Mouse (Mus musculus): ENCODE measurements around the gene Idua. TPM values are rescaled to one million over a fixed set of nuclear protein-coding genes. Genes with fewer than 3 reads are reported as not detected.

Idua gene
- polyA plus RNA-seq, 1 experiment from 2014 or later = 14.3 TPM

DNA sequence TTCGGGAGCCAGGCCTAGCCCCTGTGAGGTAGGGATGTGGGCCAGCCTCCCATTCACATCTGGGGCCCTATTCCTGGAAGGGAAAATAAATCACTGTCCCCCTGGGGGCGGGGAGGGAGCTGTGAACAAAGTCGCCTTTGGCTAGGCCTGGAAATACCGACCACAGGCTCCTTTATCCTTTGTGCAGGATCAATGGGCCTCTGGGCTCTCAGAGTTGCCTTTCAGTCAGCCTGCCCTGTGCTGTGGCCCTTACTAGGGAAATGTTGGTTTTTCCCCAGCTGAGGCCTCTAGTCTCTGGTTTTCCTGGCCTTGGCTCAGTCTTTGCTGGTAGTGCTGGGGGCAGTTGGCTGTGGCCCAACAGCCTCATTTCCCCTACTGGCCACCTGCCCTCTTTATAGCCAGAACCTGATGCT lies 37.2 kb downstream of the Idua start:
- peak overlapping the region; percentile 15 for H3K4me2 ChIP-seq (ENCODE audit: low read depth, severe bottlenecking)
- no peak overlapping the region for H3K4me3 ChIP-seq (ENCODE audit: low read depth, low read length)
- H3K9ac ChIP-seq (ENCODE audit: low read length) = no peak overlapping the region; the same call in 1 of the 2 replicates
- ATAC-seq (ENCODE audit: insufficient number of reproducible peaks, low FRiP score, low TSS enrichment, low read depth) = no peak
- H3K36me3 ChIP-seq (ENCODE audit: control insufficient read depth, insufficient read depth, low read length) = no peaks in the 10 kb centered on the region
- no peaks in the 10 kb centered on the region for H3K9me3 ChIP-seq (ENCODE audit: control insufficient read depth, low read length)
- WGBS = 18% methylated on average over 4 of the region's 4 CpGs
- DNase-seq (ENCODE audit: low spot score) = peak; percentile 57
- peaks cover 55% of the 10 kb centered on the region for H3K4me1 ChIP-seq (ENCODE audit: control insufficient read depth, insufficient read depth, low read length)
- peak overlapping the region; percentile 77 for H3K27ac ChIP-seq (replicated peaks; ENCODE audit: low read depth, low read length)
- no peaks in the 10 kb centered on the region for H3K27me3 ChIP-seq (ENCODE audit: control insufficient read depth, insufficient read depth, low read length)

DNA sequence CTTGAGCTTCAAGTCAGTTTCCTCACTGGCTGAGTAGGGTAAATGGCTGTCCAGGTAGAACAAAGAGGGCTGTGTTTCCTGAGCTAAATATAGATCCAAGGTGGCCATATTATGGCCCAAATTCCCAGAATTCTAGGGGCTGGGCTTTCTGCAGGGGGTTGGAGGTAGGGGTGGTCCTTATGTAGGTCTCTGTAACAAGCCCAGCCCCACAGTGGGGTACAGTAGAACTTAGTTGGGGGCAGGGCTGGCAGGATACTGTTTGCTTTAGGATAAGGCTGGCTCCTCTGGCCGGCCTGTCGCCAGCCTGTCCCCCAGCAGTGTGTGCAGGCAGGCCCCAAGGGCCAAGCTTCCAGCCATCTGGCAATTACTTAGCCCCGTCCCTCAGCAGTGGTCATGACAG lies 40.2 kb downstream of the Idua start:
- Histone ChIP-seq H3K27me3 (ENCODE audit: control insufficient read depth, insufficient read depth, low read length) (no peaks in the 10 kb centered on the region), H3K9ac (ENCODE audit: low read length) (no peak overlapping the region), H3K36me3 (ENCODE audit: control insufficient read depth, insufficient read depth, low read length) (peaks cover 10% of the 10 kb centered on the region), H3K4me3 (ENCODE audit: low read depth, low read length) (no peak overlapping the region), H3K4me1 (ENCODE audit: control insufficient read depth, insufficient read depth, low read length) (peaks cover 46% of the 10 kb centered on the region), H3K4me2 (ENCODE audit: low read depth, severe bottlenecking) (no peak overlapping the region), H3K27ac (replicated peaks; ENCODE audit: low read depth, low read length) (peak overlapping the region; percentile 72; the same call in 1 of the 2 replicates), H3K9me3 (ENCODE audit: control insufficient read depth, low read length) (no peaks in the 10 kb centered on the region)
- DNase-seq (ENCODE audit: low spot score) (peak; percentile 34), ATAC-seq (ENCODE audit: insufficient number of reproducible peaks, low FRiP score, low TSS enrichment, low read depth) (peak; percentile 63)
- 59% methylated on average over 3 of the region's 3 CpGs for WGBS

DNA sequence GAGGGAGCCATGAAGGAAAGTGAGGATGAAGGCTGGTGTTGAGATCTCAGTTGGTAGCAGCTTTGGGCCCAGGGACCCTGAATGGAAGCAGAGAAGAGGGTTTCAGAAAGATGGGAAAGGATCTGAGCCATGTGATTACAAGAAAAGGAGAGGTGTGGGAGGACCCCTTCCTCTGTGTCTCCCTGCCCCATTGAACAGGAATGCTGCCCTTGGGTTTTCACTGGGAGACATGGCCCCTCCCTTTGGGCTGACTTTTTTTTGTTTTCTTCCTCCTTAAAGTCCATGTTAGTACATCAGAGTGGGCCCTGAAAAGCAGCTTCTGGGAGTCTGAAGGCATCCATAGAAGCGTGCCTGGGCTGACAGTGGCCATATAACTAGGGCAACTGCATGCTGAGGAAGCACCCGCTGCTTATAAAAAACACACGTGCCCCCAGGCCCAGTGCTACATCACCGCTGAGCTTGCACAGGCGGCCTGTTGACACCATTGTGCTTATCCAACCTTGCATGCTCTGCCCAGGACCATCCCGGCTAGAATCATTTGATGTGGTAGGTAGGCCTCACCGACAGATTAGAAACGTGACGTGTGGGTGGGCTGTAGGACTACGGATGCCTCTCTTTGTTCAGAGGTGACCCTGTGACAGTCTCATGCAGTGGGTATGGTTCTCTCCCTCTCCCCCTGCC lies 41.4 kb downstream of the Idua start:
- Histone ChIP-seq H3K9me3 (ENCODE audit: control insufficient read depth, low read length) (no peaks in the 10 kb centered on the region), H3K27me3 (ENCODE audit: control insufficient read depth, insufficient read depth, low read length) (no peaks in the 10 kb centered on the region), H3K4me2 (ENCODE audit: low read depth, severe bottlenecking) (no peak overlapping the region), H3K36me3 (ENCODE audit: control insufficient read depth, insufficient read depth, low read length) (peaks cover 13% of the 10 kb centered on the region), H3K4me3 (ENCODE audit: low read depth, low read length) (no peak overlapping the region), H3K4me1 (ENCODE audit: control insufficient read depth, insufficient read depth, low read length) (peaks cover 34% of the 10 kb centered on the region), H3K27ac (replicated peaks; ENCODE audit: low read depth, low read length) (peak overlapping the region; percentile 25; the same call in 1 of the 2 replicates), H3K9ac (ENCODE audit: low read length) (no peak overlapping the region)
- WGBS = 79% methylated on average over 10 of the region's 10 CpGs
- no peak for DNase-seq (ENCODE audit: low spot score)
- ATAC-seq (ENCODE audit: insufficient number of reproducible peaks, low FRiP score, low TSS enrichment, low read depth) = no peak

DNA sequence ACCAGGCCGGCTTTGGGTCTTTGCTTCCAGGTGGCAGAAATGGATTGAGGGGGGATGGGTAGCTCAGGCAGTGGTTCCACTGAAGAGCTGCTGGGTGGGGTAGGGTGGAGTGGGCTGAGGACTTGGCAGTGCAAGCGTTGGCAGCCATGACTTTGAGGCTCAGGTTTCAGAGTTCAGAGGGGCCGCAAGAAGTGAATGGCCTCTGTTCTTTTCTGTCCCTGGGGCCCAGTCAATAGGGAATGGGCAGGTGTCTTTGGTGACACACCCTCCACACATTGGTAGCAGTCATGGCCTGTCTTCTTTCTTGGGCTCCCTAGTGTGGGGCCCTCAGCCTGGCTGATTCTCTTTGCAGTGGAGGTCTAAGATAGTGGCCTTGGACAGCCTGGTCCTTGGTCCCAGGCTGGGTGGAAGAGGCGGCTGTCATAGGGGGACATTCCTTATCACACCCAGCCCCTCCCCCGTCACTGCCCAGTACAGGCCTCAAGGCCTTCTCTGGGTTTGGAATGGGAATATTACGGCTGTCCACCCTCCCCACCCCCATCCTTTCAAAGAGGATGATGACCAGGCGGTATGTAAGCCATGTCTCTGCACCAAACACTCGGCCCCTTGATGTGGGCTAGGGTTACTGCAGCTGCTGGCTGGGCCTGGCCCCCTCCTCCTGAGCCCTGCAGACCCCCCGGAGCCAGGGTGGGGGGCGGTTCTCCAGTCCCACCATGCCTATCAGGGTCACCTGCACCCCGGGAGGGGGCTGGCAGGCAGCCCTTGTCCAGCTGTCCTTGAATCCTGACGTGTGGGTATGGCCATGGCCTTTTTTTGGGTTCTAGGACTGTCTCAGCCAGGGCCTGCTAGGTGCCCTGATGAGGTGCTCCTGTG lies 43.9 kb downstream of the Idua start:
- ATAC-seq (ENCODE audit: insufficient number of reproducible peaks, low FRiP score, low TSS enrichment, low read depth) (no peak), DNase-seq (ENCODE audit: low spot score) (no peak)
- no peaks in the 10 kb centered on the region for H3K9me3 ChIP-seq (ENCODE audit: control insufficient read depth, low read length)
- H3K4me2 ChIP-seq (ENCODE audit: low read depth, severe bottlenecking) = no peak overlapping the region
- no peak overlapping the region for H3K4me3 ChIP-seq (ENCODE audit: low read depth, low read length)
- H3K9ac ChIP-seq (ENCODE audit: low read length) = no peak overlapping the region
- WGBS = 75% methylated on average over 12 of the region's 12 CpGs
- H3K27me3 ChIP-seq (ENCODE audit: control insufficient read depth, insufficient read depth, low read length) = no peaks in the 10 kb centered on the region
- H3K36me3 ChIP-seq (ENCODE audit: control insufficient read depth, insufficient read depth, low read length) = peaks cover 16% of the 10 kb centered on the region
- no peak overlapping the region for H3K27ac ChIP-seq (replicated peaks; ENCODE audit: low read depth, low read length)
- peaks cover 14% of the 10 kb centered on the region for H3K4me1 ChIP-seq (ENCODE audit: control insufficient read depth, insufficient read depth, low read length)

DNA sequence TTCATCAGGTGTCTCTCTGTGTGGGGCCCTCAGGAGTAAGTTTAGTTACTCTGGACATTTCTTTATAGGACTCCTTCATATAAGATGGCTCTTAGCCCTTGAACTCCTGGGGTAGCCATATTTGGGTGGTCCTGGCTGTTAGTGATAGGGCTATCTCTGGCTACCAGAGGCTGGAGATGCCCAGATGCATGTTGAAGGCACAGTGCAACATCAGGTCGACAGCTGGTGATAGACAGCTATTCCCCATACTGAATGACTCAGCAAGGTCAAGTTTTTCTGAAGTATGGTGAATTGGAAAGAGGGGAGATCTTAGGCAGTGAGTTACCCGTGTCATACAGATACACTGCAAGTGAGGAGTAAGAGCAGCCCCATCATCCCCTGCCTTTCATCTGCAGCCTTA lies 47.6 kb downstream of the Idua start:
- Histone ChIP-seq H3K36me3 (ENCODE audit: control insufficient read depth, insufficient read depth, low read length) (peaks cover 16% of the 10 kb centered on the region), H3K9ac (ENCODE audit: low read length) (no peak overlapping the region), H3K4me1 (ENCODE audit: control insufficient read depth, insufficient read depth, low read length) (no peaks in the 10 kb centered on the region), H3K4me3 (ENCODE audit: low read depth, low read length) (no peak overlapping the region), H3K27me3 (ENCODE audit: control insufficient read depth, insufficient read depth, low read length) (no peaks in the 10 kb centered on the region), H3K4me2 (ENCODE audit: low read depth, severe bottlenecking) (no peak overlapping the region), H3K9me3 (ENCODE audit: control insufficient read depth, low read length) (no peaks in the 10 kb centered on the region), H3K27ac (replicated peaks; ENCODE audit: low read depth, low read length) (no peak overlapping the region)
- DNase-seq (ENCODE audit: low spot score) = no peak
- no peak for ATAC-seq (ENCODE audit: insufficient number of reproducible peaks, low FRiP score, low TSS enrichment, low read depth)
- 86% methylated on average over 2 of the region's 2 CpGs for WGBS

DNA sequence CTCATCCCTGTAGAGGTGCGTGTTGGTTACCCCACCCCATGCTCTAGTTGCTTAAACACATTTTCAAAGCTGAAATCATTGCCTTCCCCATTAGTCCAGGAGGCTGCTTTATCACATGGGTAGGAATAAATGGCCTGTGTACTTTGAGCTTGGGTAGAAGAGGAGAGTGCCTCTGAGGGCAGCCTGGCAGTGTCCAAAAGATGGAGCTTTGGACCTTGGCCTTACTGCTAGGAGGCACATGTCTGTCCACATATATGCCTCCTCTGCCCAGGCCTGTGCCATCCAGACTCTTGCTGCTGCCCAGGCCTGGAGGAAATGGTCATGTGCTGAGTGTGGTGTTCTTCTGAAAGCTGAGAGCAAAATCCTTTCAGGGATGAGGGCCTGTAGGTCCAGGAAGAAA lies 48.3 kb downstream of the Idua start:
- no peak for ATAC-seq (ENCODE audit: insufficient number of reproducible peaks, low FRiP score, low TSS enrichment, low read depth)
- no peak overlapping the region for H3K9ac ChIP-seq (ENCODE audit: low read length)
- H3K27ac ChIP-seq (replicated peaks; ENCODE audit: low read depth, low read length) = no peak overlapping the region
- H3K36me3 ChIP-seq (ENCODE audit: control insufficient read depth, insufficient read depth, low read length) = peaks cover 14% of the 10 kb centered on the region
- no peaks in the 10 kb centered on the region for H3K9me3 ChIP-seq (ENCODE audit: control insufficient read depth, low read length)
- no peaks in the 10 kb centered on the region for H3K4me1 ChIP-seq (ENCODE audit: control insufficient read depth, insufficient read depth, low read length)
- no peak for DNase-seq (ENCODE audit: low spot score)
- H3K4me3 ChIP-seq (ENCODE audit: low read depth, low read length) = no peak overlapping the region
- no peak overlapping the region for H3K4me2 ChIP-seq (ENCODE audit: low read depth, severe bottlenecking)
- WGBS = 100% methylated on average over 1 of the region's 1 CpGs
- no peaks in the 10 kb centered on the region for H3K27me3 ChIP-seq (ENCODE audit: control insufficient read depth, insufficient read depth, low read length)

DNA sequence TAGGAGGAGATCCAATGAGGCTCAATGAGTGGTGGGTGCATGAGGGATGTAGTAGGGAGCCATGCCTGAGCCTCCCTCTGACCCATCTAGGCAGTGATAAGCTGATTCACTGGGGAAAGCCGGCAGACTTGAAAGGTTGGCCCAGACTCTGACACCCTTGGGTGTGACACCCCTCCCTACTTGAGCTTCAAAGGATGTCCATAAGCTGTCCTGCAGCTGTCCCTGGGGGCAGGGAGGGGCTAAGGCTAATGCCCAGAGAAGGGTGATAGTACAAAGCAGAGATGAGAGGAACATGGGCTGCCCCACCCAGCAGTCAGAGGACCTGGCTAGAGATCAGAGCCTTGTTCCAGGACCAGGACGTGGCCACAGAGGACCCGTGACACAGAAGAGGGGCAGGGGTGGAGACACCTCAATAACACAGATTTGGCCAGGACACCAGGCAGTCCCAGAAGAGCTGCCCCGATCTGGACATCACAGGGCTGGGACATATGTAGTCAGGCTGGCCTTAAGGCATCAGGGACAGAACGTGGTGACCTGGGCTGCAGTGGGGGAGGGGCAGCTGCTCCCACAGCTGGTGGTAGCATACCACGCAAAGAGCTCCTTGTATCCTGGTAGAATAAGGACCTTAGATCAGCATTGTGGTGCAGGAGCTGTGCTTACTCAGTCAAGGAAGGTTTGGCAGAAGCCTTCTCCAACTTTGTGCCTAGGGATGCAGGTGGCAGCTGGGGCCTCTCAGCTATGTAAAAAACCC lies 49.0 kb downstream of the Idua start:
- Histone ChIP-seq H3K27ac (replicated peaks; ENCODE audit: low read depth, low read length) (no peak overlapping the region), H3K36me3 (ENCODE audit: control insufficient read depth, insufficient read depth, low read length) (peaks cover 14% of the 10 kb centered on the region), H3K9ac (ENCODE audit: low read length) (no peak overlapping the region), H3K27me3 (ENCODE audit: control insufficient read depth, insufficient read depth, low read length) (no peaks in the 10 kb centered on the region), H3K4me3 (ENCODE audit: low read depth, low read length) (no peak overlapping the region), H3K4me1 (ENCODE audit: control insufficient read depth, insufficient read depth, low read length) (no peaks in the 10 kb centered on the region), H3K4me2 (ENCODE audit: low read depth, severe bottlenecking) (no peak overlapping the region), H3K9me3 (ENCODE audit: control insufficient read depth, low read length) (no peaks in the 10 kb centered on the region)
- no peak for ATAC-seq (ENCODE audit: insufficient number of reproducible peaks, low FRiP score, low TSS enrichment, low read depth)
- DNase-seq (ENCODE audit: low spot score) = no peak
- 38% methylated on average over 6 of the region's 6 CpGs for WGBS

DNA sequence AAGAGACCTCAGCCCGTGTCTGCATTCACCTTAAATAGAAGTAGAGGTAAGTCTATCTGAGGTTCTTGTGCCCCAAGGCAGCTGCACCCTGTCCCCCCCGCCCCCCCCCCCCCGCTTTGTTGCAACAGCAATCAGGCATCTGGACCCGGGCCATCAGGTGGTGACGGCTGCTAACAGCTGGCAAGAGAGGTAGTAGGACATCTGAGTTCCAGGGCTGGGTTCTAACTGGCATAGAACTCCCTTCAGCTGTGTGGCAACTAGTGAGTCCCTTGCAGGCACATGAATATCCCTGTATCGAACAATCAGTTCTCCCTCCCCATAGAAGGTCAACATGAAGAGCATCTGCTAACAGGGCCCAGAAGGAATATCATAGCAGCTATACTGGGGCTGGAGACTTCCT lies 51.8 kb downstream of the Idua start:
- H3K27ac ChIP-seq (replicated peaks; ENCODE audit: low read depth, low read length) = no peak overlapping the region
- H3K4me1 ChIP-seq (ENCODE audit: control insufficient read depth, insufficient read depth, low read length) = no peaks in the 10 kb centered on the region
- no peak overlapping the region for H3K4me2 ChIP-seq (ENCODE audit: low read depth, severe bottlenecking)
- H3K4me3 ChIP-seq (ENCODE audit: low read depth, low read length) = no peak overlapping the region
- no peaks in the 10 kb centered on the region for H3K9me3 ChIP-seq (ENCODE audit: control insufficient read depth, low read length)
- WGBS = 86% methylated on average over 6 of the region's 6 CpGs
- no peaks in the 10 kb centered on the region; the same call in 1 of the 2 replicates for H3K36me3 ChIP-seq (ENCODE audit: control insufficient read depth, insufficient read depth, low read length)
- no peaks in the 10 kb centered on the region for H3K27me3 ChIP-seq (ENCODE audit: control insufficient read depth, insufficient read depth, low read length)
- DNase-seq (ENCODE audit: low spot score) = no peak
- H3K9ac ChIP-seq (ENCODE audit: low read length) = no peak overlapping the region
- ATAC-seq (ENCODE audit: insufficient number of reproducible peaks, low FRiP score, low TSS enrichment, low read depth) = no peak

Measured in limb, embryonic 11.5 days (tissue).